Mouse (Mus musculus) liver, embryonic 15.5 days (tissue): ENCODE data around the gene Rhoh. TPM values are rescaled to one million over a fixed set of nuclear protein-coding genes. Genes with fewer than 3 reads are reported as not detected.

ENCODE experiments used
- ATAC-seq: fragments of 200-750 bp; cut with Nextera tagmentation; 2 replicates; pipeline ENCODE4 v1.8.0; 2017; ENCODE audit warnings: moderate number of reproducible peaks, mild to moderate bottlenecking, moderate library complexity; ENCODE audit not compliant: insufficient read depth
- H3K27ac ChIP-seq: fragments of 300-500 bp; sonication (generic); replicated peaks from 2 replicates; pipeline ENCODE4 v1.5.1; 2015; ENCODE audit warnings: mild to moderate bottlenecking, inconsistent platforms
- H3K27me3 ChIP-seq: fragments of 300-500 bp; sonication (generic); 2 replicates; pipeline ENCODE4 v1.6.1; 2015; ENCODE audit warnings: mild to moderate bottlenecking, inconsistent platforms
- H3K36me3 ChIP-seq: fragments of 300-500 bp; sonication (generic); replicated peaks from 2 replicates; pipeline ENCODE4 v1.6.1; 2015; ENCODE audit warnings: moderate library complexity, mild to moderate bottlenecking, inconsistent platforms
- H3K4me1 ChIP-seq: fragments of 300-500 bp; sonication (generic); replicated peaks from 2 replicates; pipeline ENCODE4 v1.6.1; 2015; ENCODE audit warnings: inconsistent platforms
- H3K4me2 ChIP-seq: fragments of 300-500 bp; sonication (generic); 2 replicates; pipeline ENCODE4 v1.6.1; 2015; ENCODE audit warnings: moderate library complexity, mild to moderate bottlenecking, inconsistent platforms
- H3K4me3 ChIP-seq: fragments of 300-500 bp; sonication (generic); replicated peaks from 2 replicates; pipeline ENCODE4 v1.5.1; 2015; ENCODE audit warnings: mild to moderate bottlenecking, inconsistent platforms
- H3K9ac ChIP-seq: fragments of 300-500 bp; sonication (generic); 2 replicates; pipeline ENCODE4 v1.6.1; 2015; ENCODE audit warnings: moderate library complexity, mild to moderate bottlenecking, inconsistent platforms
- H3K9me3 ChIP-seq: fragments of 300-500 bp; sonication (generic); replicated peaks from 2 replicates; pipeline ENCODE4 v1.6.1; 2016; ENCODE audit warnings: inconsistent platforms
- WGBS: fragments of 180-500 bp; shearing (Covaris S2); methylation state at CpG from one replicate; pipeline ENCODE4 v1.1.7; 2015; ENCODE audit warnings: mixed read lengths; ENCODE audit not compliant: insufficient replicate concordance; 5-methylcytosine and 5-hydroxymethylcytosine counted together
- polyA plus RNA-seq: library from polyadenylated mRNA; unstranded; fragments of >200 nt; fragmentation: Nextera tagmentation; extraction: Ambion mirVana; gene quantifications from 2 replicates; pipeline ENCODE4 v1.2.1, GENCODE M21; 2015

The Rhoh gene
- polyA plus RNA-seq, 1 experiment from 2014 or later = 1.8 TPM

DNA sequence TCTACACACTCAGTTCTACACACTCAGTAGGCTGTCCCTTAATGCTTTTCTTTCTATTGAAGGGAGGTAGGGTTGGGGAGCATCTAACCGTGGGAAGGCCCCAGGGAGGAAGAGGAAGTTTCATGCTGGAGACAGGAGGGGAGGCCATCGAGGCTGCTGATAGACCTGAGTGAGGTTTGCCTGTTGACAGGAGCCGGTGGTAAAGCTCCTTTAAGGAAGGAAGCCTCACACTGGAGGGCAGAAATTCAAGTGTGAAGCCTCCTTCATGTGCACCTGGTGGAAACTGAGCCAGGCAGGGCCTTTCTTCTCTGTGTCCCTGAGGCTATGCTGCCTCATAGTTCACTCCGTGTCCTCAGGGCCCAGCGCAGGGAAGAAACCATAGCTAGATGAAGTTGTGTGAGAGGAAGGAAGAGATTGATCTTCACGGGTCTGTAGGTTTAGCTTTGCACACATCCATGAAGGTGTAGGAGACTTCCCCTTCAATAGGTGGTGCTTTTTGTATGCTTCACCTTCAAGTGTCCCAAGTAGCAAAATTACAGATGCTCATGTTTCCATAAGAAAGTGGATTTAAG lies 34.2 kb downstream of the Rhoh start:
- Histone ChIP-seq H3K27ac (no peak overlapping the region), H3K4me1 (peaks cover 2% of the 10 kb centered on the region; the same call in 1 of the 2 replicates), H3K9ac (no peak overlapping the region), H3K27me3 (no peaks in the 10 kb centered on the region), H3K4me2 (no peak overlapping the region), H3K4me3 (no peak overlapping the region), H3K9me3 (no peaks in the 10 kb centered on the region), H3K36me3 (no peaks in the 10 kb centered on the region)
- no peak for ATAC-seq
- 38% methylated on average over 6 of the region's 6 CpGs for WGBS

DNA sequence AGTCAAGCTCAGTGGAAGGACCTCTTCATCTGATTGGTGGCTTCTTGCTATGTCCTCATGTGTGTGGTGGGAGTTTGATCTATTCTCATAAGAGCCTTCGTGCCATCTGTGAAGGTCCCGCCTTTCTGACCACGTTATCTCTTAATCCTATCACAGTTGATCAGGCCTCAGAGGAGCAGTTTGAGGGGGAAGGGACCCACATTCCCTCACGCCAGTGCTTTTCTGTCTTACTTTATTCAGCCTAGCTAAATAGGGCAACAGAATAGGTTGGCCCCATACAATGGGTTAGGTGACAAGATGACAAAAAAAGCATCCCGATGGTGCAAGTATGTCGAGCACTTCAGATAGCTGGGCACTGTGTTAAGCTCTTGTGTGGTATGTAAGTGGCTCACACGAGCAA lies 34.8 kb downstream of the Rhoh start:
- Histone ChIP-seq H3K27ac (no peak overlapping the region), H3K27me3 (no peaks in the 10 kb centered on the region), H3K4me3 (no peak overlapping the region), H3K4me2 (no peak overlapping the region), H3K9me3 (no peaks in the 10 kb centered on the region), H3K36me3 (no peaks in the 10 kb centered on the region), H3K4me1 (peaks cover 7% of the 10 kb centered on the region), H3K9ac (no peak overlapping the region)
- no peak for ATAC-seq
- WGBS = 40% methylated on average over 7 of the region's 7 CpGs

DNA sequence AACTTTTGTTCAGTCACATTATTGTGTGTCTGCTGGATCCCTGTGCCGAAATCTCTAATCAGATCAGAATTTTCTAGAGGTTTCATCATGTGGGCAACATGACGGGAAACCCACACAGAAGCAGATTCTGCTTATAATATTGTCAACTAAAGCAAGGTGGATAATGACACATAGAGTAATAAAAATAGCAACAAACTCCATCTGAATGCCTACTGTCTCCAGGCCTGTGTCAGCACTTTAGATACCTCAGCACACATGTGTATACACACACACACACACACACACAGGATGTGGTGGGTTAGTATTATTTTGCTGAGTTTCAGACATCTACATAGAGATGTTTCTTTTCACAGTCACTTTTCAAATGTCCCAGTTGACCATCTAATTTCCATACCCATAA lies 36.7 kb downstream of the Rhoh start:
- no peak overlapping the region for H3K9ac ChIP-seq
- H3K27ac ChIP-seq = no peak overlapping the region
- no peaks in the 10 kb centered on the region for H3K36me3 ChIP-seq
- no peaks in the 10 kb centered on the region for H3K27me3 ChIP-seq
- H3K4me3 ChIP-seq = no peak overlapping the region
- H3K4me2 ChIP-seq = no peak overlapping the region
- H3K9me3 ChIP-seq = no peaks in the 10 kb centered on the region
- WGBS = 65% methylated on average over 2 of the region's 2 CpGs
- no peak for ATAC-seq
- H3K4me1 ChIP-seq = peaks cover 10% of the 10 kb centered on the region

DNA sequence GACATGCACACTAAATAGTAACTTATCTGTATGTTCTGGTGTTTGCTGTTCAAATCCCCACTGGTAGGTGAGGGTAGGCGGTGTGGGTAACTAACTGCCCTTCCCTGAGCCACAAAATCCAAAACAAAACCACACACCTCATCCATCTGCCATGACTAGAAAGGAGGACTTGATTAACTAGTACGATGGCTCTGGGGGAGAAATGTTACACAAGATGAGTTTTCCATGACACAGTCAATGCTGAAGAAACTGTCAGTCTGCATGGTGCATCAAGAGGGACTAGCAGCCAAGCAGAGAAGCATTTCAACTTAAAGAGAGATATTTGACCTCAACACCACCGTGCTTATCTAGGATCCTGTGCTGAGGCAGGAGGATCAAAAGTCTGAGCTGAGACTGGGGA lies 37.7 kb downstream of the Rhoh start:
- 37% methylated on average over 3 of the region's 3 CpGs for WGBS
- H3K27me3 ChIP-seq = no peaks in the 10 kb centered on the region
- ATAC-seq = no peak
- no peaks in the 10 kb centered on the region for H3K36me3 ChIP-seq
- no peak overlapping the region for H3K4me2 ChIP-seq
- no peak overlapping the region for H3K9ac ChIP-seq
- no peak overlapping the region for H3K4me3 ChIP-seq
- no peak overlapping the region for H3K27ac ChIP-seq
- no peaks in the 10 kb centered on the region for H3K9me3 ChIP-seq
- H3K4me1 ChIP-seq = peaks cover 10% of the 10 kb centered on the region

DNA sequence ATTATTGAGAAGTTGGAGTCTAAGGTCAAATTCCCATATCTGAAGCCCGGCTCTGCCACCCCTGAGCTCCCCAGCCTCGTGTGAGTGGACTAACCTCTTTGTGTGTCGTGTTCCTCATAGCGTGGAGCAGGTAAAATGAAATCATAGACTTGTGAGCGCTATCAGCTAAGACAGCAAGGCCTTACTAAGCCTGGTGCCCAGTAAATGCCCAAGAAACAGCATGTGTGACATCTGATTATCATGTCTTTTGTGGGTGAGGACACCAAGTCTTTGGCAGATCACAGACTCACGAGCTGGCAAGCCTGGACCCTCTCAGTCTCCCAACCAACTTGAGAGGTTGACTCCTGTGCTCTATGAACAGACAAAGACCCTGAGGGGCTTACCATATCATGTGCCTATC lies 39.1 kb downstream of the Rhoh start:
- Histone ChIP-seq H3K27ac (no peak overlapping the region), H3K4me3 (no peak overlapping the region), H3K4me2 (no peak overlapping the region), H3K36me3 (no peaks in the 10 kb centered on the region), H3K4me1 (peaks cover 10% of the 10 kb centered on the region), H3K9me3 (no peaks in the 10 kb centered on the region), H3K27me3 (no peaks in the 10 kb centered on the region), H3K9ac (no peak overlapping the region)
- ATAC-seq = no peak
- 30% methylated on average over 6 of the region's 6 CpGs for WGBS

DNA sequence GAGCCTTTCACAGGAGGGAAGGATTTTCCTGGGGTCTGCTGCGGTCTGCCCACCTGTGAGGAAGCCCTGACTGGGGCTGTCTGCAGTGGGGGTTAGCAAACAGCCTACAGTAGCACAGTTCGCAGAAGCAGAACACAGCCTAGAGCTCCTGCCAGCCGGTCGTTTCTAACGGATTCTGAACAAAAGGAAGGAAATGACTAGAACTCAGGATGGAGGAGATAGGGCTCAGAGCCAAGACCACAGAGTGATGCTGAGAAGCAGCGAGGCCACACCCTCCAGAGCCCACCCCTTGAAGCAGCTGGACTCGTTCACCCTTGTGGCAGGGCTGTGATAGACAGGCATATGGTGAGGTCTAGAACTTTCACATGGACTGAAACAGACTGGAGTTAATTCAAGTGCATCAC lies 39.9 kb downstream of the Rhoh start:
- H3K4me2 ChIP-seq = no peak overlapping the region
- no peak overlapping the region for H3K4me3 ChIP-seq
- H3K36me3 ChIP-seq = no peaks in the 10 kb centered on the region
- H3K27ac ChIP-seq = no peak overlapping the region
- 3% methylated on average over 7 of the region's 7 CpGs for WGBS
- no peaks in the 10 kb centered on the region for H3K9me3 ChIP-seq
- no peak overlapping the region for H3K9ac ChIP-seq
- peaks cover 10% of the 10 kb centered on the region for H3K4me1 ChIP-seq
- ATAC-seq = peak; percentile 61
- no peaks in the 10 kb centered on the region for H3K27me3 ChIP-seq

DNA sequence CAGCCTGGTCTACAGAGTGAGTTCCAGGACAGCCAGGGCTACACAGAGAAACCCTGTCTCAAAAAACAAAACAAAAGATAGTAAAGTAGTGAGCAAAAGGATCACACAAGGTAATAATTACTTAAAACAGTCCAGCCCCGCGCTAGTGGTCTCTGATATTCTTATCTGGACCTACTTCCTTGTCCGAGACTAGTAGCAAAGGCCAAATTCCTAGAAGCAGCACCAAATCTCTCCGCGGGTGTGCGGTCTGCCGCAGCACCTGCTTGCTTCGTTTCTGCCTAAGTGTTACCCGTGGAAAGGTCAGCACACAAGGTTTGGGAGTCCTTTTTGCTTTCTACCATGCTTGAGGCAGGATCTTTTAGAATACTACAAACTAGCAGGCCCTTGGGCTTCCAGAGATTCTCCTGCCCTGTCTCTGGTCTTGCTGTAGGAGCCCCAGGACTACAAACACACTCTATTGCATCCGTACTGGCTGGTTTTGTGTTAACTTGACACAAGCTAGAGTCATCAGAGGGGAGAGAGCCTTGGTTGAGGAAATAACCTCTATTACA lies 40.9 kb downstream of the Rhoh start:
- H3K9ac ChIP-seq = no peak overlapping the region
- H3K27me3 ChIP-seq = no peaks in the 10 kb centered on the region
- H3K4me3 ChIP-seq = no peak overlapping the region
- H3K27ac ChIP-seq = no peak overlapping the region
- H3K9me3 ChIP-seq = no peaks in the 10 kb centered on the region
- no peaks in the 10 kb centered on the region for H3K36me3 ChIP-seq
- ATAC-seq = no peak
- H3K4me1 ChIP-seq = peaks cover 10% of the 10 kb centered on the region
- 27% methylated on average over 10 of the region's 10 CpGs for WGBS
- H3K4me2 ChIP-seq = no peak overlapping the region

DNA sequence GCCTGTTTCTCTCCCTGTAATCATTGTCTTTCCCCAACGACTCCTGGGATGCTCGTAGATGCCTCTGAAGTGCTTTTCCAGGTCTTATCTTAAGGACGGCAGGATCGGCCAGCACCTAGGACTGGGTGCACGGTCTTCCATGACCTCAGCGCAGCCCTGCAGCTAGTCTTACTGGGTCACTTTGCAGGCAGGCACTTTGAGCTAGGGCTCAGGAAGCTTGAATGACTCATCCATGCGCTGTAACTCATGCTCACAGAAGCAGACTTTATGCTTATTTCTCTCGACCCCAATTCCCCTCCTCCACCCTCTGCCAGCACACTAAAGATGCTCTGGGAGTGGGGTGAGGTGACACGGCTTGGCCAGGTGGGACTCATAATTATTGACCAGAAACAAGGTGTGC lies 41.8 kb downstream of the Rhoh start:
- Histone ChIP-seq H3K4me1 (peaks cover 10% of the 10 kb centered on the region), H3K4me3 (no peak overlapping the region), H3K27me3 (no peaks in the 10 kb centered on the region), H3K9me3 (no peaks in the 10 kb centered on the region), H3K4me2 (no peak overlapping the region), H3K36me3 (no peaks in the 10 kb centered on the region), H3K9ac (no peak overlapping the region), H3K27ac (no peak overlapping the region)
- no peak for ATAC-seq
- 70% methylated on average over 9 of the region's 9 CpGs for WGBS

DNA sequence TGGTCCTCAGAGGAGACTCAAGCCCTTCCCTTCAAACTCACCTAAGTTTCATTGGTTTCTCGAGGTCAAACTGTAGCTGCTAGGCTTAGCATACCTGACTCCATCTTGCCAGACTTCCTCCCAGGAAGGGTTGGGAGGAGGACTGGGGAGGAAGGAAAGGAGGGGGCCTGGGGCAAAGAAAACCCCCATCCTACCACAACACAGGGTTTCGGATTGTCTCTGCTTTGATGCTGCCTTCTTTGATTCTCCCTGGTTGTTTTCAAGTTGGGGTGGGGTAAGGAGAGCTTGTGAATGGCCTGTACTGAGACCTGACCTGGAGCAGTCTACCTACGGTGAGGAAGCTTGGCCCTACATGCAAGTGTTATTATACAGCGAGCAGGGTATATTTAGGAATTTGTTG lies 43.5 kb downstream of the Rhoh start:
- no peak for ATAC-seq
- no peak overlapping the region for H3K27ac ChIP-seq
- no peaks in the 10 kb centered on the region for H3K27me3 ChIP-seq
- WGBS = 67% methylated on average over 4 of the region's 4 CpGs
- no peak overlapping the region for H3K9ac ChIP-seq
- H3K4me1 ChIP-seq = peaks cover 10% of the 10 kb centered on the region
- no peak overlapping the region for H3K4me2 ChIP-seq
- H3K9me3 ChIP-seq = no peaks in the 10 kb centered on the region
- H3K4me3 ChIP-seq = no peak overlapping the region
- no peaks in the 10 kb centered on the region for H3K36me3 ChIP-seq

DNA sequence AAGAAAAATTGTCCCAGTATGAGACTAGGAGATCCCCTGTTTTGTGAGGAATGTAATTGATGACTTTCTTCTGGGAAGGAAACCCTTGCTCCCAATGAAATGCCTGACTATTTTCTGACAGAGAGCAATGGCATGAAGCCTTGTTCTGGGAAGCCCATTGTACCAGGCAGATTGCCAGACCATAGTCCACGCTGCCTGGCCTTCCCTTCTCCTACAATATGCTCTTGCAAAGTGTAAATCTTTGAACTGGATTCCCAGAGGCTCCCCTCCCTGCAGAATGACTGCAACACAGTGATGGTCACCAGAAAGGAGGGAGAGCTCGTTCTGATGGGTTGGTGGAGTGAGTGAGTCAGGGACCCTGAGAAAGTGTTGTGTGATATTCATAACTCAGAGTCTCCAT lies 47.7 kb downstream of the Rhoh start:
- Histone ChIP-seq H3K4me2 (no peak overlapping the region), H3K27me3 (no peaks in the 10 kb centered on the region), H3K4me1 (no peaks in the 10 kb centered on the region), H3K9me3 (no peaks in the 10 kb centered on the region), H3K9ac (no peak overlapping the region), H3K4me3 (no peak overlapping the region), H3K27ac (no peak overlapping the region), H3K36me3 (no peaks in the 10 kb centered on the region)
- WGBS = 48% methylated on average over 2 of the region's 2 CpGs
- ATAC-seq = no peak

DNA sequence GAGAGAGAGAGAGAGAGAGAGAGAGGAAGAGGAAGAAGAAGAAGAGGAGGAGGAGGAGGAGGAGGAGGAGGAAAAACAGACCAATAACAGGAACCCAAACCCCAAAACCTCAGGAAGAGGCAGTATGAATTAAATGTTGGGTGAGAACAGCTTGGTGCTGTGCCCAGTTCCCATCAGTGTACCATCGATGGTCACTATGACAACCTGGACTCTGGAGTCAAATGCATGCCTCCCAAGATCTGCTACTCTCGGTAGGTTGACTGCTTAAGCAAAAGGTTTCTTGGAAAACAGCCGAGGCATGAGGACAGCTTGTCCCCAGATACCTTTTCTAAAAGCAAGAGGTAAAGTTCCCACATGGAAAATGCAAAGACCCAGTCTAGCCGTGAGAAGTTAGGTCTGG lies 48.3 kb downstream of the Rhoh start:
- Histone ChIP-seq H3K4me1 (no peaks in the 10 kb centered on the region), H3K36me3 (no peaks in the 10 kb centered on the region), H3K27me3 (no peaks in the 10 kb centered on the region), H3K9me3 (no peaks in the 10 kb centered on the region), H3K9ac (no peak overlapping the region), H3K4me2 (no peak overlapping the region), H3K4me3 (no peak overlapping the region), H3K27ac (no peak overlapping the region)
- 62% methylated on average over 4 of the region's 4 CpGs for WGBS
- no peak for ATAC-seq

DNA sequence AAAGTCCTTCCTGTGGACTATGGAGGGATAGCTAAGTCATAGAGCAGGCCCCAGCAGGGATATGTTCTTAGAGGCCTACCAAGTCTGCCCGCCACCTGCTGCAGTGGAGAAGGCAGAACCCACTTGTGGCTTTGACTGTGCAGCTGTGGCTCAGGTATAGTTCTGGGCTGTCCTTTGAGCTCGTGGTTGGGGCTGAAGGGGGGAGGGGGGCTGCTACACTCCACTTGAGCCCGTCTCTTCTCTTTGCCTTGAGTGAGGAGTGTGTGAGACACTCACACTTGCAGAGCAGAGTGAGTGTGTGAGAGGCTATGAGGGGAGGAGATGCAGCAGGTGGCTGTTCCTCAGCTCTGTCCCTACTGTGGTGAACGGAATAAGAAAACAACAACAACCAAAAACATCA lies 49.4 kb downstream of the Rhoh start:
- H3K27ac ChIP-seq = no peak overlapping the region
- H3K9me3 ChIP-seq = no peaks in the 10 kb centered on the region
- H3K4me3 ChIP-seq = no peak overlapping the region
- no peaks in the 10 kb centered on the region for H3K4me1 ChIP-seq
- H3K9ac ChIP-seq = no peak overlapping the region
- H3K4me2 ChIP-seq = no peak overlapping the region
- WGBS = 50% methylated on average over 4 of the region's 4 CpGs
- ATAC-seq = no peak
- no peaks in the 10 kb centered on the region for H3K27me3 ChIP-seq
- H3K36me3 ChIP-seq = no peaks in the 10 kb centered on the region
